Mouse (Mus musculus) neutrophil, adult 5-6 weeks (primary cell): ENCODE data around the gene Ing2. TPM values are rescaled to one million over a fixed set of nuclear protein-coding genes. Genes with fewer than 3 reads are reported as not detected.

Experiments
- ATAC-seq: fragments of 151-379, 151-347 bp; 2 replicates; pipeline ENCODE4 v1.8.0; 2017; ENCODE audit warnings: mild to moderate bottlenecking, moderate TSS enrichment; ENCODE audit not compliant: insufficient number of reproducible peaks, poor library complexity, low FRiP score, severe bottlenecking; ENCODE audit errors: extremely low read depth
- total RNA-seq: library from RNA; stranded (forward); fragments of 200-1000 nt; gene quantifications from 2 replicates; pipeline ENCODE4 v1.2.3, GENCODE M21; 2017

Gene Ing2
- total RNA-seq, 1 experiment from 2014 or later, result 31.4 TPM

DNA sequence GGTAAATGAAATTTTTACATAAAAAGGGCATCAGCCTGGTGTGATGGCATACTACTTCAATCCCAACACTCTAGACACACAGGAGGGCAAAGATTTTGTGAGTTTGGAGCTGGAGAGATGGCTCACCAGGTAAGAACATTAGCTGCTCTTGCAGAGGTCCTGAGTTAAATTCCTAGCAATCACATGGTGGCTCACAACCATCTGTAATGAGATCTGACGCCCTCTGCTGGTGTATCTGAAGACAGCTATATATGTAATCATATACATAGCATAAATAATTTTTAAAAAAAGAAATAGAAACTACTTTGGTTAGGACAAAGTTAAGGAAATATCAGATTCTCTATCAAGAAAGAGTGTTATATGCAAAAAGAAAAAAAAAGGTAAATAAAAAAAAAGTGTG lies 4.2 kb upstream of the Ing2 start:
- ATAC-seq, result no peak

- ATAC-seq, result no peak
Measured at GRCm38 (mm10) chr8:47676631-47677030, 1.3 kb upstream of the Ing2 start.

- no peak for ATAC-seq
Measured at GRCm38 (mm10) chr8:47676224-47676623, 868 bp upstream of the Ing2 start.

DNA sequence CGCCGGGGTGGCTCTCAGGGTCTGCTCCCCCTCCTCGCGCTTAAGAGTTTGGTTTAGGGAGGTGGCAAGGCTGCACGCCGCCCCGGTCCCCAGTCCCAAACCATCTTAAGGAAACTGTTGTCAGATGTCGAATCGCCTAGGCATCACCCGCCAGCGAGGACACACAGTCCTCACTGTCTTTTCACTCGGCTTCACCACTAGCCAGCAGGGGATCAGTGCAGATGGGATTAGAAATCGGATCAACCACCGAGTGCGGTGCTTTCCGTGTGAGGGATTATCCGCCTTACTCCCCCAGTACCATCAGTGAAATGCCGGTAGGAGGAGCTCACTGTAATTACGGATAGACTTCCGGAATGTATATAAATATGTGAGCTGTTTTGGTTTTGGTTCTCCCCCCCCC lies 430 bp upstream of the Ing2 start:
- peak; percentile 9; the same call in 1 of the 2 replicates for ATAC-seq

DNA sequence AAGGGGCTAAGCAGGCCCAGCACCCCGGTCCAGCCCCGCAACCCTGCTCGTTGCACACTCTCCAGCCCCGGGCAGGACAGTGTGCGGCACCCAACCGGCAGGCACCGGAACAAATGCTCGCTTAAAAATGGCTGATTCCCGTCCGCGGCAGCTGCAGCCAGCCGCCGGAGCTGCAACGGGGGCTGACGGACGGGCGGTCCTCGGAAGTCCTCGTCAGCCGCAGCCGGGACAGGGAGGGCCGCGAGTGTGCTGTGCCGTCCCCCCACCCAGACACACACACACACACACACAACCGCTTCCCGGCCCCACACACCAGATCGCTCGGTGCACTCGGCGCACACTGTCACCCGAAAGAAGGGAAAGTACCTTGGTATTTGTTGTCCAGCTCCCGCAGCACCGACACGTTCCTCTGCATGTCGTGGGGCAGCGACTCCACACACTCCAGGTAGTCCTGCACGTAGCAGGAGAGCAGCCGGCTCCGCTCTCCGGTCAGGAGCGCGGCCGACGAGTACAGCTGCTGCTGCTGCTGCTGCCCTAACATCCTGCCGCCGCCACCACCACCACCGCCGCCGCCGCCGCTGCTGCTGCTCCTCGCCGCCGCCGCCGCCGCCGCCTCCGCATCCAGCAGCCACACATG lies 1.1 kb downstream of the Ing2 start:
- ATAC-seq, result no peak

DNA sequence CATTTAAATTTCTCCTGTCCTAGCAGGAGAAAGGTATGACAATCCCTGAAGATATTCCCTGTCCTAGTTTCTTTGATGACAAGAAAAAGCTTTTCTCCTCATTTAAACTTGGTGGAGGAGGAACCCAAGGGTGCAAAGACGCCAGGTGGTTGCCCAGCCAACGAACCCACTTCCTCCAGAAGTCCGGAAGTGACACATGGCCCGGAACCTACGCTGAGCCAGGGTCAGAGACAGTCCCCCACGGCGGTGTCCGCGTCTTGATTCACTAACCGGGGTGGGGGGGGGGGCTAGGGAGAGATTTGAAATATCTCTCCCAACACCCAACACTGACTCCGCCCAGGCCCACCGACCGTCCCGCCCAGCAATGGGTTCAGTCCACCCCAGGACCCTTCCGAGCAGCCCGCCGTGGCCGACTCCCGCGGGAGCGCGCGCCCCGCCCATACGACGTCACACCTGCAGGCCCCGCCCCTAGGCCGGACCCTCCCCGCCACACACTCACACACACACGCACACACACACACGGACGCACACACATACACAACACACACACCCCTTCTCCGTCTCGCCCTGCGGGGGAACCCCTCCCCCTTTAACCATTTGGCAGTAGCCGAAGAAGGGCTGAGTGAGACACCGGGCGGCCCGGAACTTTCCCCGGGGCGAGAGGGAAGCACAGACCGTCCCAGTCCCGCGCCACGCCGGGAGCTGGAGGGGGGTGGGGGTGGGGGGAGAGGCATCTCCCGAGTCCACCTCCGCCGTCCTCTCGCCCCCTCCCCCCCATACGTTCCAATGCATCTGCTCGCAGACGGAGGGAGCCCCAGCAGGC lies 1.8 kb downstream of the Ing2 start:
- ATAC-seq, result peak; percentile 68

- no peak for ATAC-seq
Measured at GRCm38 (mm10) chr8:47664231-47664785, 11.0 kb downstream of the Ing2 start.

GRCm38 (mm10) chr8:47663201-47663600 lies 12.2 kb downstream of the Ing2 start:
- no peak for ATAC-seq

- ATAC-seq, result no peak
Measured at GRCm38 (mm10) chr8:47662716-47663115, 12.6 kb downstream of the Ing2 start.

DNA sequence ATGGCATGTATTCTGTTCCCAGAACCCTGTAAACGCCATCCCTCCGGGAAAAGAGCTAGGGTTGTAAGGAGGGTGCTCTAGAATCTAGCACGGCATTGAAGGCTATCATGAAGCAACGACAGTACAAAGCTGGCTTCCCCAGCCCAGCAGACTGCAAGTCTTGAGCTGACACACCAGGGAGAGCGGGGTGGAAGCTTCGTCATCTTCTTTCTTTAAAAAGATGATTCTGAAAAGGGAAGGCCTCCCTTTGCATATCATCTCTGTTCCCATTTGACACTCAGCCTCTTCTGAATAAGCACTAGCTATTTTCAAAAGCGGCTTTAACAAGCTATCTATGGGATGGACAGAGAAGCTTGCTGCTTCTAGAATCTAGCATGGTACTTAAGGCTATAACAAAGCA lies 15.0 kb downstream of the Ing2 start:
- no peak for ATAC-seq

DNA sequence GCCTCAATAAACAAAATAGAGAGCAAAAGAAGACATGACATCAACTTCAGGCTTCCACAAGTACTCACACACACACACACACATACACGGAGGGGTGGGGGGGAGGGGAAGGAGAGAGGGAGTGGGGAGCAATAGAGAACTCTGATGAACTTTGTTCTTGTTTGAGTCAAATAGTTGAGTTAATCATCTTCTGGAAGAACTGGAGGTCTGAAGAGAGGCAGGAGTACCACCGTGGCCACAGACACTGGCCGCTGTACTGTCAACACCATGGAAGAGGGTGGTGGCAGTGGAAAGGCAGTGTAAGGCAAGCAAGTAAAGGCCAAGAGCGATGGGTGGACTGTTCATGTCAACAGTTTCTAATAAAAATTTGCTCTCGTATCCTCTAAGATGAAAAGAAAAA lies 15.9 kb downstream of the Ing2 start:
- no peak for ATAC-seq

GRCm38 (mm10) chr8:47654406-47654805 lies 20.9 kb downstream of the Ing2 start:
- no peak for ATAC-seq

- ATAC-seq, result no peak
Measured at GRCm38 (mm10) chr8:47652737-47653076, 22.6 kb downstream of the Ing2 start.

DNA sequence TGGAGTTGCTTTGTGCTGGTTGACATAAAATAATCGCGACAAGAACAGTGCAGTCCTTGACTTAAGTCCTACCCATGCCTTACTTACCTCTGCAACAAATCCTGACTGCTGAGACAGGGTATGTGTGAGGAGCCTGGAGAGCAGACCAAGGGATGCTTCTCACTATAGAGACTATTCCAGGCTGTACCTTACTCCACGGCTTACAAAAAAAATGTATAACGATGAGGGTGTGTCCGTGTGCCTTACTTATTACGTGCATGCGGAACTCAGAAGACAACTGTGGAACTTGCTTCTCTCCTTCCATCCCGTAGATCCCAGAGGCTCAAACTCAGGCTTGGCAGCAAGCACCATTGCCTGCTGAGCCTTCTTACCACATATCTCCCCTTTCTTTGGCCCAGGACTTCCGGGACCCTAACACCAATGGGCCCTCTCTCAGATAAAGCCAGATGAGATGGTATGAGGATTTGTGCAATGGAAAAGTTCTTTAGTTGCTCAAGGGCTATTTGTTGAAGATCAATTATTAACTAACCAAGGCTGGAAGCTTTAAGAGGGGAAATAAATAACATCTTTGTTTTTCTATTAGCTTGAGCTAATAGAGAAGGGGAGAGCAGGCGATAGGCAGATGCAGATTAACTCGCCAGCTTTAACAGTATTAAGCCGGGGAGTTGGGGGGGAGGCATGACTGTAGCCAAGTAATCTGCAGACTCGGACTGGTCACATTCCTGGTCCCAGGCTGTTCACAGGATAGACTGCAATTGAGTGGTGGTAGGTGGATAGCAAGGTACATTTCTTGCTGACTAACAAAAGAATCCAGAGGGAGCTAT lies 23.2 kb downstream of the Ing2 start:
- no peak for ATAC-seq

- no peak for ATAC-seq
Measured at GRCm38 (mm10) chr8:47650853-47651252, 24.5 kb downstream of the Ing2 start.

DNA sequence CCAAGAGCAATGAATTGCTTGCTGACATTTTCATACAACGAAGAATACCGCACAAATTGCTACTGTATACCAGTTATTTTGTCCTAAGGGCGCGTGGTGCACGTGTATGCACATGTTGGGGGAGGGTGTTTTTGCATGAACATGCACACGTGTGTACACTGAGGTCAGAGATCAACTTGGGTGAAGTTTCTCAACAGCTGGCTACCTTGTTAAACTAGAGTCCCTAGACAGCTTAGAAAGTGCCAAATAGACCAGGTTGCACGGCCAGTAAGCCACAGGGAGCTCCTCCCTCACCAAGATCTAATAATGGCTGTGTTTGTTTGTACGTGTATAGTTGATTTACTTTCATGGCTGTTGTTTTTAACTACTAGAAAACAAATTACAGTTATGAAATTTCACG lies 25.8 kb downstream of the Ing2 start:
- ATAC-seq, result no peak

GRCm38 (mm10) chr8:47642514-47643064 lies 32.8 kb downstream of the Ing2 start:
- ATAC-seq, result no peak

- no peak for ATAC-seq
Measured at GRCm38 (mm10) chr8:47637152-47637551, 38.2 kb downstream of the Ing2 start.

DNA sequence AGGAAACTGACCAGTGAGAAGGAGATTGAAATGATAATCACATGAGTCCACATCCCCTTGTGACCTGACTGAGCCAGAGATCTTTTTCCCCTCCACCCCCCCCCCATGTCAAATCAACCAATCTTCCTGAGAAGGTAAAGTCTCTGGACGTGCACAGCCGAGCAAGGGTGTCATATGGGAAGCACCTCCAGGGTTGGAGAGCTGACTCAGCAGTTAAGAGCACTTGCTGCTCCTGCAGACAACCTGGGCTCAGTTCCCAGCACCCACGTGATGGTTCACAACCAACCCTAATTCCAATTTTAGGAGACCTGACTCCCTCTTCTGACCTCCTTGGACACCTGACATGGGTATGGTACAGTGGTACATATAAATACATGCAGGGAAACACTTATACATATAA lies 39.3 kb downstream of the Ing2 start:
- ATAC-seq, result no peak
